Mouse (Mus musculus): ENCODE data around the gene D1Ertd622e. TPM values are rescaled to one million over a fixed set of nuclear protein-coding genes. Genes with fewer than 3 reads are reported as not detected.
"Not testable (repeated sequence)": the region's sequence is repeated elsewhere in the genome, so short reads cannot be mapped to it uniquely, and the experiment has no call there.

The D1Ertd622e gene
- polyA plus RNA-seq, 1 experiment from 2014 or later = 11.4 TPM

DNA sequence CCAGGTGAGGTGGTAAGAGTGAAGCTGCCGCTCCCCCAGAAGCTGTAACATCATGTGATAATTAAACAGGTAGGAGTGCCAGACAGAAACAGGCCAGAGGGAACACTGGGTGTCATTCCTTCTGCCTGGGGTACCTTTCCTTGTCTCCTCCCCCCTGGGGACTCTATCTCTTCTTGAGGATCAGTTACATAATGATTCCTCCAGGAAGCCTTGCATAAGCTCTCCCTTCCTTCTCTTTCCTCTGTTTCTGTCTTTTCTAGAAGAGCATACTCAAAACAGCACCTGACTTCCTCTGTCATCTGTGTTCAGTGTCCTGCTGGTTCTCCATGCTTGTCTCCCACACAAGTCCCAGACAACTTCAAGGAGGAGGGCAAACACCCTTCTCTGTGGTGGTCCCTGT lies 46.3 kb downstream of the D1Ertd622e start:
- no peak overlapping the region for H3K27ac ChIP-seq (ENCODE audit: poor library complexity, severe bottlenecking)
- H3K36me3 ChIP-seq = no peaks in the 10 kb centered on the region
- no peak for ATAC-seq (ENCODE audit: insufficient number of reproducible peaks, low FRiP score)
- 50% methylated on average over 1 of the region's 1 CpGs for WGBS
- no peaks in the 10 kb centered on the region for H3K4me1 ChIP-seq (replicated peaks)
- no peak overlapping the region for H3K4me2 ChIP-seq
- no peaks in the 10 kb centered on the region for H3K9me3 ChIP-seq (replicated peaks)
- no peak overlapping the region for H3K4me3 ChIP-seq
- no peak overlapping the region for H3K9ac ChIP-seq
- no peaks in the 10 kb centered on the region for H3K27me3 ChIP-seq (replicated peaks)

DNA sequence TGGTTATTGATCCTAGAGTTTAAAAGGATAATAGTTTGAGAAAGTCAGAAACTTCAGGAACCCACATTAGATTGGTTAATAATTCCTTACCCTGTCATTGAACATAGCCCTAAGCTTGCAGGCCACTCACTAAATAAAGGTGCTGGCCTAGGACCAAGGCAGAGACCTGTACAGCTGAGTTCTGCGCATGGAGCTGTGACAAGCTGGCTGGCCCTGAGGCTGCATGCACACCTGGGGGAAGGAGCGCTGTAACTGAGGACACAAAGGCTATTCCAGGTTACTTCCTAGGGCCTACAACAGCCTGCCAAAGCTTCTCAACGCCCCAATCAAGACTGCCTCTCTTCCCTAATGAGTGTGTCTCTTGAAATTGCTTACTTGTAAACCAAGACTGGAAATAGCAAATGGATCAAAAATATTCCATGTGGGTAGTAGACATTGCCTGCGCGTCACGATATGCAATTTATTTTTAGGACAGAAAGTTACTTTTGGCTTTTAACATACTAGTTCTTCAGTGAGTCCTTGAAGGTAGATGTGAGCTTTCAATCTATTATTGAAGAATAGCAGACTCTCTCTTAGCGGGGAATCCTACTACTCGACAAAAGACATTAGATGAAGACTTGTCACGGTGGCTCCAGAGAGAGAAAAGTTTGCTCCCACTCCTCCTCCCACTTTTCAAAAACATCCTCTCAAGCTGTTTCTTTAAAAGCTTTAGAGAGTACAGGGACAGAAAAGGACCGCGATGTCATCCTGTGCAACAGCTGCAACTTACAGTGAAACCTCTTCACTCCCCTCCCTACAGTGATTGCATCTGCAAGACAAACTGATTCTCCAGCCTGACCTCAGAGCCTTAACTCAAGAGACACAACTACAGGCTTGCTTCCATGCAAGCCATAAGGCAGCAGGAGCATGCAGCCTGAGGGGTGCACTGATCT lies 47.1 kb downstream of the D1Ertd622e start:
- Histone ChIP-seq H3K4me2 (no peak overlapping the region), H3K4me3 (no peak overlapping the region), H3K9ac (no peak overlapping the region), H3K9me3 (replicated peaks) (no peaks in the 10 kb centered on the region), H3K4me1 (replicated peaks) (no peaks in the 10 kb centered on the region), H3K27ac (ENCODE audit: poor library complexity, severe bottlenecking) (no peak overlapping the region), H3K27me3 (replicated peaks) (no peaks in the 10 kb centered on the region), H3K36me3 (no peaks in the 10 kb centered on the region)
- no peak for ATAC-seq (ENCODE audit: insufficient number of reproducible peaks, low FRiP score)
- 77% methylated on average over 11 of the region's 11 CpGs for WGBS

DNA sequence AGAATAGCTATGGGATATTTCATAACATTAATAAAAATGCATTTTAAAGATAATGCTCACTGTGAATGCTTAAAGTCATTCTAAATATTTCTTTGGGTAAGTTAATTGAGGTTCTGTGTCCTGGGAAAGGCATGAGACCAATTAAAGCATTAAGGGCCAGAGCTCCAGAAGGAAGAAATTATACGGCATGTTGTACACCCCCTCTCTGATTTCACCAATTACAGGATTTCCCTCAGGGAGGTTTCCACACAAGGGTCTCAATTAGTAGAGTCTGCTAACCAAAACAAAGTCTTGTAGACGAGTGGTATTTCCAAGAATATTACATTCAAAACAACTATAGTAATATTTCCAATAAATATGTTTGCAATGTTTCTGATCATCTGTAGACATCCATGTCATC lies 50.1 kb downstream of the D1Ertd622e start:
- no peak overlapping the region for H3K4me2 ChIP-seq
- no peaks in the 10 kb centered on the region for H3K4me1 ChIP-seq (replicated peaks)
- no peak overlapping the region for H3K4me3 ChIP-seq
- H3K36me3 ChIP-seq = no peaks in the 10 kb centered on the region
- WGBS = 76% methylated on average over 2 of the region's 2 CpGs
- no peaks in the 10 kb centered on the region for H3K27me3 ChIP-seq (replicated peaks)
- H3K27ac ChIP-seq (ENCODE audit: poor library complexity, severe bottlenecking) = no peak overlapping the region
- no peak for ATAC-seq (ENCODE audit: insufficient number of reproducible peaks, low FRiP score)
- no peaks in the 10 kb centered on the region for H3K9me3 ChIP-seq (replicated peaks)
- no peak overlapping the region for H3K9ac ChIP-seq

DNA sequence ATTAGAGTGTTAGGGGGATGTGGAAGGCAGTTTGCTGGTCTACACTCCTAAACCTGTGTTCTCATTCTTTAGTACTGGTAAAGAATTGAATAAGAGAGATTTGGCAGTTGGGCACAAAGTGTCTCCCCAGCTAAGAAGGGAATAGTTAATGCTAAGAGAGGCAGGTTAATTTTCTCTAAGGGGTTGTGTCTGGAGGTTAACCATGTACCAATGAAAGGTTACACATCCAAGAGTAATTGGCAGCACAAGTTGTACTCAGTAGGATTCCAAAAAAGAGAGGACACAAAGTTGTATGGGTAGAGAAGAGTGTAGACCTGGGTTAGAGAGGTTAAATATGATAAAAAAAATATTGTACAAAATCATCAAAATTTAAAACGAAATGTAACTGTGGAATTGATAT lies 58.5 kb downstream of the D1Ertd622e start:
- H3K4me1 ChIP-seq (replicated peaks) = no peaks in the 10 kb centered on the region
- no peaks in the 10 kb centered on the region for H3K27me3 ChIP-seq (replicated peaks)
- ATAC-seq (ENCODE audit: insufficient number of reproducible peaks, low FRiP score) = no peak
- WGBS = 64% methylated on average over 1 of the region's 1 CpGs
- no peaks in the 10 kb centered on the region for H3K9me3 ChIP-seq (replicated peaks)
- H3K36me3 ChIP-seq = no peaks in the 10 kb centered on the region
- H3K27ac ChIP-seq (ENCODE audit: poor library complexity, severe bottlenecking) = no peak overlapping the region
- no peak overlapping the region for H3K4me2 ChIP-seq
- no peak overlapping the region for H3K4me3 ChIP-seq
- H3K9ac ChIP-seq = no peak overlapping the region

DNA sequence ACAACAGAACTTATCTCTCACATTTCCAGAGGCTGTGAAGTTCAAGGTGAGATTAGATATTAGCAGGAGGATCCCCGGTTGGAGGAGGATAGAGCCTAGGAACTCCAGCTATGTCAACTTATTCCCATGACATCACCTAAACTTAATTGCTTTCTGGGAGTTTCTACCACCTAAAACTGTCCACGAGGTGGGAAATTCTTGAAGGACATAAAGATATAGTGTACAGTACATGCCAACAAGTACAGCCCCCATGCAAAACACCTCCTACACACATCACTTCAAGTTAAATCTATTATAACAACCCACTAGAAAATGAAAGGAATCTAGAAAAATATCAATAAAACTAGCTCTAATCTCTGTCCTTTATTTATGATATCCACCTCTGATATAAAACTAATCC lies 61.5 kb downstream of the D1Ertd622e start:
- 52% methylated on average over 2 of the region's 2 CpGs for WGBS
- H3K4me3 ChIP-seq = no peak overlapping the region
- H3K9me3 ChIP-seq (replicated peaks) = no peaks in the 10 kb centered on the region
- no peaks in the 10 kb centered on the region for H3K27me3 ChIP-seq (replicated peaks)
- no peaks in the 10 kb centered on the region for H3K4me1 ChIP-seq (replicated peaks)
- H3K36me3 ChIP-seq = no peaks in the 10 kb centered on the region
- no peak for ATAC-seq (ENCODE audit: insufficient number of reproducible peaks, low FRiP score)
- no peak overlapping the region for H3K27ac ChIP-seq (ENCODE audit: poor library complexity, severe bottlenecking)
- no peak overlapping the region for H3K9ac ChIP-seq
- H3K4me2 ChIP-seq = no peak overlapping the region

DNA sequence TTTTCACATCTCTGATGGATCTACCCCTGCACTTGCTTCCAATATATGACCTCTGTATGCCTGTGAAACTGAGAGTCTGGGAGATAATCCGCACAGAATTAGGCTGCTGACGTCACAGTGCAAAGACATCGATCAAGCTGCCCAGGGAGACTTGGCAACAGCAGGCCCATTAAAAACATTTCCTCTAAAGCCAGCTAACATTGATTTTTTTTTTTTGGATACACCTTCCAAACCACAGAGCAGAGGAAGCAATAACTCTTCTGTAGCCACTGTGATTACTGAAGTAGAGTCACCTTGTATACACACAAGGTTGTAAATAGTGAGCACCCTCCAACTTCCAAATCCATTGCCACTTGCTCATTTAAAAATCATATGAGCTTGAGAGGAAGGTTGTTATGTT lies 62.8 kb downstream of the D1Ertd622e start:
- no peaks in the 10 kb centered on the region for H3K27me3 ChIP-seq (replicated peaks)
- no peak overlapping the region for H3K4me2 ChIP-seq
- no peak overlapping the region for H3K4me3 ChIP-seq
- WGBS = 80% methylated on average over 3 of the region's 3 CpGs
- ATAC-seq (ENCODE audit: insufficient number of reproducible peaks, low FRiP score) = no peak
- H3K36me3 ChIP-seq = no peaks in the 10 kb centered on the region
- no peaks in the 10 kb centered on the region for H3K4me1 ChIP-seq (replicated peaks)
- no peak overlapping the region for H3K9ac ChIP-seq
- H3K27ac ChIP-seq (ENCODE audit: poor library complexity, severe bottlenecking) = no peak overlapping the region
- H3K9me3 ChIP-seq (replicated peaks) = no peaks in the 10 kb centered on the region

DNA sequence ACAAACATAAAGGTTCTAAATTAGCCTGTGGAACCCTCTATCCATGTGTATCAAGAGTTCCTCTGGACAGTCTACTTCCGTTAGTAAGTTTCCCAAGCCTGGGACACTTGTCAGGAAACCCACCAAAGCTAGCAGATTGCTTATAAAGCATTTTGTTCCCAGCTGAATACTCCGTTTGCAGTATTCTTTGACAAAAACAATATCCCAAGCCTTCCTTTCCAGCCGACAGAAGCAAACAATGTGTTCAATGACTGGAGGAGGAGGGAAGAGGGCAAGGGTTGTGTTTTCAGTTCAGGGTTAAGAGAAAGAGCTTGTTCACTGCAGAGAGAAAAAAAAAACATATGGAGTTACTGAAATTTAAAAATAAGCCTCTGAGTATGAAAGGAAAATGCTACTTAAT lies 73.3 kb downstream of the D1Ertd622e start:
- H3K4me1 ChIP-seq (replicated peaks) = no peaks in the 10 kb centered on the region
- no peaks in the 10 kb centered on the region for H3K9me3 ChIP-seq (replicated peaks)
- H3K4me2 ChIP-seq = no peak overlapping the region
- H3K36me3 ChIP-seq = no peaks in the 10 kb centered on the region
- no peak overlapping the region for H3K27ac ChIP-seq (ENCODE audit: poor library complexity, severe bottlenecking)
- 57% methylated on average over 3 of the region's 3 CpGs for WGBS
- H3K9ac ChIP-seq = no peak overlapping the region
- H3K4me3 ChIP-seq = no peak overlapping the region
- ATAC-seq (ENCODE audit: insufficient number of reproducible peaks, low FRiP score) = no peak
- H3K27me3 ChIP-seq (replicated peaks) = no peaks in the 10 kb centered on the region

DNA sequence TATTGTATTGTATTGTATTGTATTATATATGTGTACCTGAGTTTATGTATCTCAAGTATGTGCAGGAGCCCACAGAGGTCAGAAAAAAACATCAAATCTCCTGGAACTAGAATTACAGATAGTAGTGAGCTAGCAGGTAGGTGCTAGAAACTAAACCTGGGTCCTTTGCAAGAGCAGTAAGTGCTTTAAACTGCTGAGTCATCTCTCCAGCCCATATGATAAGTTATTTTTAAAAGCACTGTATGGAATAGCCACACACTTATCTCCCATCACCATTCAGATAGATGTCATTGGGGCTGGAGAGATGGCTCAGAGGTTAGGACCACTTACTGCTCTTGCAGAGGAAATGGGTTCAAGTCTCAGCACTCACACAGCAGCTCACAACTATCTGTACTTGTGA lies 76.8 kb downstream of the D1Ertd622e start:
- no peaks in the 10 kb centered on the region for H3K4me1 ChIP-seq (replicated peaks)
- no peaks in the 10 kb centered on the region for H3K27me3 ChIP-seq (replicated peaks)
- H3K4me3 ChIP-seq = no peak overlapping the region
- H3K9ac ChIP-seq = no peak overlapping the region
- H3K9me3 ChIP-seq (replicated peaks) = no peaks in the 10 kb centered on the region
- no peak overlapping the region for H3K27ac ChIP-seq (ENCODE audit: poor library complexity, severe bottlenecking)
- ATAC-seq (ENCODE audit: insufficient number of reproducible peaks, low FRiP score) = no peak
- no peaks in the 10 kb centered on the region for H3K36me3 ChIP-seq
- H3K4me2 ChIP-seq = no peak overlapping the region

DNA sequence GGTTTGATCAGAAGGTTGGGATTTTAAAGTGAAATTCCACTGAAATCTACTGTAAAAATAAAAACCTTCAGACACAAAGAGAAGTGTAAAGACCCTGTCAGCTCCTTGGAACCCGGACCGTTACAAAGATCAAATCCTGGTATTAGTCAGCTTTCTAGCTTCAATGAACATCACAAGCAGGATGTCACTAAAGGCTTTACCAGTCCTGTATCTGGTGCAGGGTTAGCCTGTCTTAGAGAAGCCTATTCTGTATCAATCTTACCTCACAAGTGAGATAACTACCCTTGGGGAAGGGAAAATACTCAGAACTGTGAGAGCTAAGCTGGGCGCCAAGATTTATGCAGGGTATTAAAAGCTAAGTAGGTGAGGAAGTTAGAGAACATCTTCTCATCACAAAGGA lies 77.7 kb downstream of the D1Ertd622e start:
- no peak overlapping the region for H3K4me3 ChIP-seq
- H3K9ac ChIP-seq = no peak overlapping the region
- no peaks in the 10 kb centered on the region for H3K27me3 ChIP-seq (replicated peaks)
- no peaks in the 10 kb centered on the region for H3K36me3 ChIP-seq
- H3K9me3 ChIP-seq (replicated peaks) = no peaks in the 10 kb centered on the region
- no peak overlapping the region for H3K27ac ChIP-seq (ENCODE audit: poor library complexity, severe bottlenecking)
- no peaks in the 10 kb centered on the region for H3K4me1 ChIP-seq (replicated peaks)
- 77% methylated on average over 3 of the region's 3 CpGs for WGBS
- no peak for ATAC-seq (ENCODE audit: insufficient number of reproducible peaks, low FRiP score)
- H3K4me2 ChIP-seq = no peak overlapping the region

DNA sequence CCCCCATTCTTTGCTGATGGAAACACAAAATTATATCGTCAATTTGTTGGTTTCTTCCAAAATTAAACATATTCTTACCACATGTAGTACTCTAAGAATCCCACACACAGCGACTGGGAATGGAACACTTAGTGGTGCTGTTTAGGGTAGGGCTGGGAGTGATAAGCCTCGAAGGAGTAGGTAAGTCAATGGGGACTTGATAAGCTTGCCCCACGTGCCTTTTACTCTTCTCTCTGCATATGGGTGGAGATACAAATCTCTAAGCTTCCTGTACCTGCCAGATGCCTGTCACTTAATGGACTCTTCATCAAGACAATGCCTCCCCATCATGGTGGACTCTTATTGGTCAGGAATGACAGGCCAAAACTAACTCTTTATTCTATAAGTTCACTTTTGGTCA lies 78.8 kb downstream of the D1Ertd622e start:
- H3K27ac ChIP-seq (ENCODE audit: poor library complexity, severe bottlenecking) = no peak overlapping the region
- whole genome bisulfite sequencing = 54% methylated on average over 4 of the region's 4 CpGs
- no peak overlapping the region for H3K4me2 ChIP-seq
- ATAC-seq (ENCODE audit: insufficient number of reproducible peaks, low FRiP score) = no peak
- no peaks in the 10 kb centered on the region for H3K4me1 ChIP-seq (replicated peaks)
- no peaks in the 10 kb centered on the region for H3K9me3 ChIP-seq (replicated peaks)
- no peaks in the 10 kb centered on the region for H3K36me3 ChIP-seq
- no peaks in the 10 kb centered on the region for H3K27me3 ChIP-seq (replicated peaks)
- H3K4me3 ChIP-seq = no peak overlapping the region
- H3K9ac ChIP-seq = no peak overlapping the region

DNA sequence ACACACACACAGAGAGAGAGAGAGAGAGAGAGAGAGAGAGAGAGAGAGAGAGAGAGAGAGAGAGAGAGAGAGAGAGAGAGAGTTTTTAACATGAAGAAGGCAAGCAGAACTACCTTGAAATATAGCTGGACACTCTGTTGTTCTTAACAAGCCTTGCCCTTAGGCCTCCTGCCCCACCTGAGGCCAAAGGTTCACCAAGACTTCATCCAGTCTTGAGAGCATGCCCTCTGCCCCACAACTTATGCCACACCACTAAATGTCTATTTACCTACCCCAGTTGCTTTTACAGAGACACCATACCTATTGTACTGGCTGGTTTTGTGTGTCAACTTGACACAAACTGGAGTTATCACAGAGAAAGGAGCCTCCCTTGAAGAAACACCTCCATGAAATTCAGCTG lies 81.2 kb downstream of the D1Ertd622e start:
- H3K9ac ChIP-seq; H3K4me1 ChIP-seq (replicated peaks); H3K4me3 ChIP-seq; ATAC-seq (ENCODE audit: insufficient number of reproducible peaks, low FRiP score); H3K9me3 ChIP-seq (replicated peaks); H3K4me2 ChIP-seq; H3K36me3 ChIP-seq; H3K27ac ChIP-seq (ENCODE audit: poor library complexity, severe bottlenecking); H3K27me3 ChIP-seq (replicated peaks): not testable (repeated sequence)

DNA sequence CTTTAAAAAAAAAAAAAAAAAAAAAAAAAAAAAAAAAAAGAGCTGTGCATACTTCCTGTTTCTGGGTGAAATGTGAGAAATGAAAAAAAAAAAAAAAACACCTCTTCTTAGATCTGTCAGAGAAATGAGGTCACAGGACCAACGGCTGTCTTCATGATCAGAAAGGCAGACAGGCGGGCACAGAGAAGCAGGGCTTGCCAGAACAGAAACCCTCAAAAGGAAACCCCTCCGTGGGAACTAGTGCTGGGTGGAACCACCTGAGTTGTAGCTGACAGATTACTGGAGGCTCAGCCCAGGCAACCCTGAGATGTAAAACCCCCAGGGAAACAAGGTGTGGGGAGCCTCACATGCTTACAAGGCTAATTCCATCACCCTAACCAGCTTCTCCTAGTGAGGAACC lies 81.6 kb downstream of the D1Ertd622e start:
- Histone ChIP-seq H3K4me1 (replicated peaks) (no peaks in the 10 kb centered on the region), H3K4me3 (no peak overlapping the region), H3K9me3 (replicated peaks) (no peaks in the 10 kb centered on the region), H3K9ac (no peak overlapping the region), H3K36me3 (no peaks in the 10 kb centered on the region), H3K4me2 (no peak overlapping the region), H3K27ac (ENCODE audit: poor library complexity, severe bottlenecking) (no peak overlapping the region), H3K27me3 (replicated peaks) (no peaks in the 10 kb centered on the region)
- WGBS = 71% methylated on average over 3 of the region's 3 CpGs
- no peak for ATAC-seq (ENCODE audit: insufficient number of reproducible peaks, low FRiP score)

Measured in heart, embryonic 12.5 days (tissue).